Mouse (Mus musculus) lung, postnatal 0 days (tissue): ENCODE data around the gene Tmsb15b2.
A peak's percentile ranks its signal among the peaks of the same experiment; 100 is the strongest.

Experiments used
- CTCF ChIP-seq: IDR thresholded peaks from 2 replicates; pipeline ENCODE4 v1.5.1; 2016; ENCODE audit warnings: antibody characterized with exemption, mild to moderate bottlenecking
- EP300 ChIP-seq: IDR thresholded peaks from 2 replicates; pipeline ENCODE4 v1.6.1; 2016; ENCODE audit warnings: antibody characterized with exemption, mild to moderate bottlenecking, control low read depth

DNA sequence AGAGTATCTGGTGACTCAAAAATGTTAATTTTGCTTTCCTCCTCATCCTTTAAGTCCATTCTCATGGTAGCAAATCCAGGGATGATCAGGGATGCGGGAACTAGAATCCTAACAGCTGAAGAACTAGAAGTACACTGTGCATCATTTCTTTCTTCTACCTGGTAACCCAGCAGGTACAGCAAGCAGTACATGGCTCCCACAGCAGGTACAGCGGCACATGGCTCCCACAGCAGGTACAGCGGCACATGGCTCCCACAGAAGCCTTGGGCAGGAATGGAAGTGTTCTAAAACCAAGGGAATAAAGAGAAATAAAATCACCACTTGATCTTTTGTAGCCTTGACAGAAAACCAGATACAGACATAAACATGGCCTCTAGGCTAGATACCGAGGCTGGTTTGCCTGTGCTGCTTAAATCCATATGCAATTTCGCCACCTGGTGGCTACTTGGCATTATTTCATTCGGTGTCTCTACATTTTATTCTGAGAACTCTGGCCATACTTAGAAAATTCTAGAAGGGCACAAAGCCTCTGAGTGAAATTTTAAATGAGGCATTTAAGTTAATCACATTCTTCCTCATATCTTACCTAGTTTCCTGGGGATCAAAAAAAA is 39.9 kb upstream of the Tmsb15b2 start:
- TF ChIP-seq CTCF (peak; percentile 69), EP300 (no peak)
